Mouse (Mus musculus) lung, postnatal 14 days (tissue): ENCODE measurements at regions not wholly inside any gene's neighbourhood (a gene's known extent, or its start where the extent isn't known, plus 50 kb on each side); places are given as distances from the start of the nearest gene placed in this dataset.

Experiments used
- DNase-seq: peaks from one replicate; pipeline ENCODE4 v3.0.0; 2021

DNA sequence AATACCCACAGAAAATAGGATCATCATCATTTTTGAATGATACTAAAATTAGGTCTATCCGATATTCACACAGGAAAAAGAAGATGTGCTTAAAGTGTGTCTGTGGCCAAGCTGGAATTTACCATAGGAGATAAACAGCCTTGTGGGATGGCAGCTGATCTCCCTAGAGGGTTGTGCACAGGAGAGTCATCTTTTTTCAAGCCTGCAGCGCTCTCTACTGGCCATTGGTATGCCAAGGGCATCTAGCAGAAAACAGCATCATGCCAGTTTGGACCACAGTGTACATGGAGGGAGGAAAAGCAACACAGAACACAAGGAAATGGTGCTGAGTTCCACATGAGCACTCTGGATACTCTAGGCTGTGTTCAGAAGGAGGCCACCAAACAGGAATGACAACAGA, 74.1 kb upstream of the Diaph3 start:
- peak; percentile 74 for DNase-seq

DNA sequence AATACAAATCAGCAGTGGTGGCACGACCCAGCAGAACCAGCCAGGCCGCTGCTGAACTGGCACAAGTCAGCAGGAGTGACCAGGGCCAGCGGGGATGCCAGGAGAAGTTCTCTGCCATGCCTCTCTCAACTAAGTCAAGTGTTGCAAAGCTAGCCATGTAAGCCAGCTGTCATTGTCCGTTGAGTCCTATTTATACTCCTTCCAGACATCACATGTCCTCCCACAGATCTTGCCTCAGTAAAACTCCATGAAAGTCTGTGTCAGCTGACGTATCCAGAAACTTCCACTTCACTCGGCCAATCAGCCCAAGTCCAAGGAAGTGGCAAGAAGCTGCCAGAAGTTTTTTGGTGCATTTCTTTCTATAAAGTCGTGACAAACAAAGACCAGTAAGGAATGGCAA, 76.0 kb upstream of the Diaph3 start:
- DNase-seq: no peak

DNA sequence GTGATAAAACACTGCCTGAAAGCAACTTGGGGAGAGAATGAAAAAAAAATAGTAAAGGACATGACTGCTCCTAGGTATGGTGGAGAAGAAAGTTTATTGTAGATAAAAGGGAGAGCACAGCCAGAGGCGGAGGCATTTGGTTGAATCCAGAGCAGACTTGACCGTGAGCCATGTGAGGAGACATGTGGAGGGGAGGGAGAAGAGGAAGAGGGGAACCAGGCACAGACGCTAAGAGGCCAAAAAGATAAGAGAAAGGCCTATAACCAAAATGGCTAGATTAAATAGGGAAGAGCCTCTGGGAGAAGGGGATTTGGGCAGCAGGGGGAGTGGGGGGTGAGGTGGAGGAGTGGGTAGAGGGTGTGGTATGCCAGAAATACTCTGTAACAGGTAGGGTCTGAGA, 78.9 kb upstream of the Diaph3 start:
- DNase-seq: no peak

DNA sequence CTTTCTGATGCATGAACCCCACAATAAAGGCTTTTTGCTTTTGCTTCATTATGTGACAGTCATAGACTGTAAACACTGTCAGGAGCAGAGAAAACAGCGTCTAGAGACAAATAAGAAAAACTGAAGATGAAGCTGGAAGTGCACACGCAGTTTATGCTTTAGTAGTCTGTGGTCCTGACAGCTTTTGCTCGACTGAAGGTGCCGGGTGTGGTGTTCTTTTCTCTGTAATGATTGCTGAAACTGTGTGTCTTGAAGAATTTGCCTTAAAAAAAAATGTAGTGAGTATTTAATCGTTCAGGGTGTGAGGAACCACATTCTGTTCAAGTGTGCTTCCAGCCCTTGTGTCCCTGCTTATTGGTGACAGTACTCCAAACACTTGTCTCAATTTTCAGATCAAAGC, 83.8 kb upstream of the Diaph3 start:
- DNase-seq: no peak

DNA sequence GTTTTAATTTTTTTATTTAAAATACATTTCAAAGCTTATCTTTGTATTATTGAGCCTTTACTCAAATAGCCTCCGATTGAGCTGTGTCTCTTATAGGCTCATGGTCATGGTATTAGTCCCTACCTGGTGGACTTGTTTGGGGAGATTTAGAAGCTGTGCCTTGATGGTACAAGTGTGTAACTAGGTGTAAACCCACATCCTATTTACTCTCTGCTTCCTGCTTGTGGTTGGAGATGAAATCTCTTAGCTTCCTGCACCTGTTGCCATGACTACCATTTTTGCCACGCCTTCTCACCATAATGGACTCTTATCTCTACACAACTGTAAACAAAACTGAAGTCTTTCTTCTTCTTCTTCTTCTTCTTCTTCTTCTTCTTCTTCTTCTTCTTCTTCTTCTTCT, 108.2 kb upstream of the Diaph3 start:
- no peak for DNase-seq

DNA sequence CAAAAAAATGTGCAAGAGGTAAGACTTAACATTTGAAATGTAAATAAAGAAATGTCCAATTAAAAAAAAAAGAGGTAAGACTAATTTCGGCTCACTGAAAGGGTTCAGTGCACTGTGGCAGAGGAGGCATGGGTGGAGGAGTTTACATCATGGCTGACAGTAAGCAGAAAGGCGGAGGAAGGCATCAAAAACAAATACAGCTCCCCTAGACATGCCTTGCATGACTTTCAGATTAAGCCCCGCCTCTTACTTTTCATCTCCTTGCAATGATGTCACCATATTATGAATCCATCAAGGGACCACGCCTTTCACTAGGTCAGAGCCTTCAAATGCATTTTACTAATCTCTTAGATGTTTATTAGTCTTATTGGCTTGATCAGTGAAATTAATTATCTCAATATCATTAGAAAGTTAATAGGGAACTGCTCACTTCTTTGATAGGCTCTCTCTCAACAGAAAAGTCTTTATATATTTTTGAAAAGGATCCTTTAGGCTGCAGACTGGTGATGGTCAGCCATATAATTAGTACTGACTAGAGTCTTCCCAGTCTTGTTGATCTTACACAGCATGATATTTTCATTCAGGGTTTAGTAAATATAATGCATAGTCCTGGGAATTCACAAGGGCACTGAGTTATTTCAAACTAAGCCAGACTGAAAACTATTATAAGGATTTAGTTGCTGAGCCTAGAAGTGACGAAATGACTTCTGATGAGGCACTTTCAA, 114.6 kb upstream of the Diaph3 start:
- DNase-seq: no peak

DNA sequence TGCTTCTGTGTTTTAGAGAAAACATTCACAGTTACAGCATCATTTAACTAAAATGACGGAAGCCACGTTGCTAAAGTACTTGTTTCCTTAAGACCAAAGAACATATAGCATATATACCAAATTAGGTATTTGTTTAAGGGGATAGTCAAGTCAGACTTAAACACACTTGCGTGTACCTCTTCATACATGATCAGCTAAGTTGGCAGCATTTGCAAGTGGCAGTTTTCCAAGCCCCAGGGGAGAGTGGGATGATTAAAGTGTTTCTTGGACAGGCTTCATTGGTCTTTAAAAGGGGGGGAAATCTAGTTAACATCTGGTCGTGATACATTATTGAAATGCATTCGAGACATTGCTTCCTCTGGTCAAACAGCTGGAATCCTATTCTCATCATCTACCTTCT, 120.7 kb upstream of the Diaph3 start:
- DNase-seq: no peak

DNA sequence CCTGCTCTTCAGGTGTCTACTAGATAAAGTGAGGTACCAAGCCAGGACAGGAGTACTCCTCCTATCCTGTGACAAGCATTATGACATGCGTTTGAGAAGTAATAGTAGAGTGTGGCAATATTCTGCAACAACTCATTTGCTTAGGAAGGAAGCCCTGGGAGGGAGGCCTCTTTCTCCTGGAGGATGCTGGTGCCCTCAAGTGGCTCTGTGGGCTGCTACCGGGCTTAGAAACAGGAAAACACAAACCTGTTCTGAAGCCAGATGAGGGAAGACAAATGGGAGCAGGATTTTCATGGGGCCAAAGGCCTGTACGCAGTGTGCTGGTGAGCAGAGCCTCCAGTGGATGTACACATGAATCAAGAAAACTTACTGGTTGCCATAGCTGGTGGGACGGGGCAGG, 123.8 kb upstream of the Diaph3 start:
- no peak for DNase-seq

DNA sequence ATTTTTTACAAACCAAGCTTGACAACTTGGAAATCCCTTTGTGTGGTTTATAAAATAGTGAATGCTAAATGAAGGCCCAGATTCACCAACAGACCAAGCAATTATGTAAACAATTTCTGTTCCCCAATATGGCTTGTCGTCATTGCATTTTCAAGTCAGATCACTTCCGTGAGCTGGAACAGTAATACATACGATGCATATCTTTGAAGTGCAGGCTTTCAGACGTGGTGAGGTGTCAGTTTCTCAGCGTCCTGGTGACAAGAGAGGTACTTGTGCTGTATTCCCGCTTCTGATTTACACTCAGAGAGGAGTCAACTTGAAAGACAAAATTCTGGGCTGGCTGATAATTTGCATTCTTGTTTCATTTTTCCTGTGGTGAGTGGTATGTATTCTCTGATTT, 125.3 kb upstream of the Diaph3 start:
- no peak for DNase-seq

DNA sequence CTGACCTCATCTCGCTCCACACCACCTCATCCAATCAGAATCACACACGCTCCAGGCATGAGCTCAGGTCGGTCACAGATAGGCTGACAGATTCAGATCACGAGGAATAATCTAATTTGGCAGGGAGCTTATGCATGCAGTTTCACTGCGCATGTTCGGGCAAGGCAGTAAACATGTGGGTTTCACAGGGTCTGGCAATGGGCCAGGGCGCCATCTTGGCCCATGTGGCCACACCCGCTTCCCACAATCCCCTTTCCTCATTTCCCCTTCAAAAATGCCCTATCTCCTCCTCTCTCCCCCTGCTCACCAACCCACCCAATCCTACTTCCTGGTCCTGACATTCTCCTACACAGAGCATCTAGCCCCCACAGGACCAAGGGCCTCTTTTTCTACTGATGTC, 127.2 kb upstream of the Tdrd3 start:
- peak; percentile 3 for DNase-seq

DNA sequence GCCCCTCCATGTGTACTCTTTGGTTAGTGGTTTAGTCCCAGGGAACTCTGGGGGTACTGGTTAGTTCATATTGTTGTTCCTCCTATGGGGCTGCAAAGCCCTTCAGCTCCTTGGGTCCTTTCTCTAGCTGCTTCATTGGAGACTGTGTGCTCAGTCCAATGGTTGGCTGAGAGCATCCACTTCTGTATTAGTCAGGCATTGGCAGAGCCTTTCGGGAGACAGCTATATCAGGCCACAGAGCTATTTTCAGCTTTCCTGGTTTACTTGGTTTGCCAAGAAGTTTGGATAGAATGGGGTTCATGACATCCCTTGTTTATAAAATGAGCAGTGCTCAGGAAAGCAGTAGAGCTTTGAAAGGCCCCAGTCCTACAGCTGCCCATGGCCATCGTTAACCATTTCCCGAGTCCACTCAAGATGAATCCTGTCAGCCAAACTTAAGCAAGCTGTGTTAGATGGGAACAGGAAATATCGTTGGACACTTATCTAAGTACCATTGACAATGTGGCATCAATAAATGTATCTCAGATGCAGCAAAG, 126.7 kb upstream of the Tdrd3 start:
- no peak for DNase-seq

DNA sequence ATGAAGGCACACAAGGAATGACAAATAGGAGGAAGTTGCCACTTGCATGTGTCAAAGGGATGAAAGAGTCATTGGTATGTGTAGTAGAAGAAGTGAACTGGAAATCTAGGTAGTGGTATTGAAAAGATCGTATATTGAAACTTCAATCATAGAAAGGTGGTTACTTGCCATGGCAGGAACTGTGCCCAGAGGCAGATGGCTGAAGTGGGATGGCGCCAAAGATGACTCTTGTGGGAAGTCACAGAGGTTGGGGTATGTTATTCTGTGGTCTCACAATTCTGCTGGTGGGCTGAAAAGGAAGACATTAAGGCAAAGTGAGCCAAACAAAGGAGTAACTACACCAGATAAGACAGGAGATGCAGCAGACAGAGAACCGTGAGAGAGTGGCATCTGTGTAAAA, 121.2 kb upstream of the Tdrd3 start:
- no peak for DNase-seq

DNA sequence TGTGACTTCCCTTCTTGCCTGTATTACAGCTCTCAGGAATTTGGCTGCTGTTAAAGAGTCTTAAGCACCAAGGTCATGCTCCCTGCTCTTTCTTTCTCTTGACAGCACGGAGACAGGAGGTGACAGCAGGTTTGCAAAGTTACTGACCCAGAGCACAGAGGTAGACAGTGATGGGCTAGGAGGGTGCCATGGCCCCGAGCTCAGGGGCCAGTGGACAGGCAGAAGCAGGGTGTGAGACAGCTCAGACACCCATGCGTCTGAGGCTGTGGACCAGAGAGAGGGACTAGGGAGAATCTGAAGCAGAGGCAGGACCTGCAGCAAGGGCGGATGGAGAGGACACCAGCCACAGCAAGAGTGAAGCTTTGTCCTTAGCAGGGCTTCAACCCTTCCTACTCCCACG, 119.3 kb upstream of the Tdrd3 start:
- no peak for DNase-seq

DNA sequence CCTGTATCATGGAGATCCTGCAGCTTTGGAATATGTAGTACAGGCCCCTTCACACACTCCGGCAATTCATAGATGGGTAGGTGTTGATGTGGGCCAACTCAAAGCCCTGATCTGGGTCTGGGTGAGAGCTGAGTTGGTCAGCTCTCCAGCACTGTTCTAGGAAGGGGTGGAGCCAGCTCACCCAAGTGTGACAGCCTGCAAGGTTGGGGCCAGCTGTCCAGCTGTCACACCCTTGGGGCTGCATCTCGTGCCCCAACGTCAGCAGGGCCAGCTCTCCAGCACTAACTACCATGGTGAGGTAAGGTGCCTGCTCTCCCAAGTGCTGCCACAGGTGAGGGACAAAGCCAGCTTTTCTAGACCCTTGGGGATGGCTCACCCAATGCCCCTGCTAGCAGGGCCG, 115.6 kb upstream of the Tdrd3 start:
- DNase-seq: no peak

DNA sequence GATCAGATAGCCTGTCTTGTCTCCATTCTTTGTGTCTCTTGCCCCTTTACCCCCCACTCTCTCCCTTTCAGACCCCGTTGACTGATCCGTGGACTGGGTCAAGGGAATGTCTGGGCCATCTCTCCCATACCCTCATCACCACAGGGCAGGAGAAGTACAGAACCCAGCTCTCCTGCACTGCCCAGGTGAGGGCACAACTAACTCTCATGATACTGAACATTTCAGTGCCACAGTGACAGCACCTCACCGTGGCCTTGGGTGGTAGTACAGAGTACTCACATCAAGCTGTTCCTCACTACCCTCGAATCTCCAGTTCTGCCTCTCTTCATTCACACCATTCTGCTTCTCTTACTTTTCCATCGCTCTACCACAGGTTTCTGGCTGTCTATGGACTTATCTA, 114.9 kb upstream of the Tdrd3 start:
- no peak for DNase-seq

DNA sequence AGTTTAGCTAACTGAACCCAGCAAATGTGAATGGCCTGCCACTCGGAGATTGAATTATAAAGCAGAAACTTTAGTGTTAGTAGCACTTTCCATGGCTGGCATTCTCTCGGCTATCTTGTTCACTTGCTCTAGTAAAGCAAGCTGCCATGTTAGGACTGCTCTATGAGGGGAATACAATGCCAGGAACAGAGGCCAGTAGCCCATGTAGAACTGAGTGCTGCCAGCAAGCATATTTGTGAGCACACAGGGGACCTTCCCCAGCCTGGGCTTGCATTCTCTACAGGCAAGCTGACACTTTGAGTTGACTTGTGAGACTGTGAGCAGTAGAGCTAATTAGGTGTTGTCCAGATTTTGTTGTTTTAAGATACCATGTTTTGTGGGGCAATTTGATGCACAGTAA, 111.0 kb upstream of the Tdrd3 start:
- DNase-seq: no peak

DNA sequence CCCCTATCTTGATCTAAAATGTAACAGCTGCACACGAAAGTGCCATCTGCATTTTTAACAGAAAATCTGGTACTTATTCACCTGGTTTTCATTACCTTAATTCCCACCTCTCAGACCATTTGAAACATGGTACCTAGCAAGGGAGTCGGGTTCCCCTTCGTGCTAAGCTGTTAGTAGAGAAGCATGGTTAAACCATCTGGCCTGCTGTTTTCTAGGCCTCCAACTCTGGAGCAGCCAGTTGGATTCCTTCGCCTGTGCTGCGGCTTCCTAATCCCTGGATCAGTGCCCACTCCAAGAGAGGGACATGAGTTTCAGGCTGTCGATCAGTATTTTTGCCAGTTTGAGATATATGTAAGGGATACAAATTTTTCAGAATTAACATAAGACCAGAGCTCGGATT, 110.4 kb upstream of the Tdrd3 start:
- no peak for DNase-seq

DNA sequence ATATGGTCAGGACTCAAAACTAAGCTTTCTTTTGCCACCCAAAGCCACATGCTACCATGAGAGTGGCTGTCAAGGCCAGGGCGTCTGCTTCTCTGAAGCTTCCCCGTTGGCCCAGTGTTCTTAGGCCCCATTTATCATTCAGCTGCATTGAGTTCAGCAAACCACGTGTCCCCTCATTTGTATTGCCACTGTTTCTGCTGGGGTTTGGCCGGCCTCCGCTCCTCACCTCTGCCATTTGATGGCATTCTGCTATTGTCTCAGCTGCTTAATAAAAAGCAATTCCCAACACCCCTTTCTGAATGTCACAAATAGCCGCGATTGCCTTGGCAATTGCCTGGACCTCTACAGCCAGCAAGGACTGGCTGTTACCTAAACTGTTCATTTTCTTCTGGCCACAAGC, 108.4 kb upstream of the Tdrd3 start:
- DNase-seq: no peak

DNA sequence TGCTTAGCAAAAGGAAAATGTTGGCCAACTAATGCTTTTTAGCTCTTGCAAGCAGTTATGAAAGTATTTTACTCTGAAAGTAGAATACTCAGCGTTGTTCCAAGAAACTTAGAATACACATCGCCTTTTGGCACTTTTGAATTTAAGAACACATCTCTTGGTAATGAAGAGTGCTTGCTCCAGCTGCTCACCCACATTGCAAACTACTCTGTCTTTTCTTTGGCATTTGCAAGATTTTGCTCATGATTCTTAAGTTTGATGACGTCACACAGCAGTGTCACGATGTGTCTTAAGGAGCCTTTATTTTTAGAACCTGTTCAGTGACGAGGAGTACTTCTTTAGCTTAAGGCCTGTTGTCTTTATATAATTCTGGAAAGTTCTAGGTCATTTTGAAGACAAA, 104.1 kb upstream of the Tdrd3 start:
- no peak for DNase-seq

DNA sequence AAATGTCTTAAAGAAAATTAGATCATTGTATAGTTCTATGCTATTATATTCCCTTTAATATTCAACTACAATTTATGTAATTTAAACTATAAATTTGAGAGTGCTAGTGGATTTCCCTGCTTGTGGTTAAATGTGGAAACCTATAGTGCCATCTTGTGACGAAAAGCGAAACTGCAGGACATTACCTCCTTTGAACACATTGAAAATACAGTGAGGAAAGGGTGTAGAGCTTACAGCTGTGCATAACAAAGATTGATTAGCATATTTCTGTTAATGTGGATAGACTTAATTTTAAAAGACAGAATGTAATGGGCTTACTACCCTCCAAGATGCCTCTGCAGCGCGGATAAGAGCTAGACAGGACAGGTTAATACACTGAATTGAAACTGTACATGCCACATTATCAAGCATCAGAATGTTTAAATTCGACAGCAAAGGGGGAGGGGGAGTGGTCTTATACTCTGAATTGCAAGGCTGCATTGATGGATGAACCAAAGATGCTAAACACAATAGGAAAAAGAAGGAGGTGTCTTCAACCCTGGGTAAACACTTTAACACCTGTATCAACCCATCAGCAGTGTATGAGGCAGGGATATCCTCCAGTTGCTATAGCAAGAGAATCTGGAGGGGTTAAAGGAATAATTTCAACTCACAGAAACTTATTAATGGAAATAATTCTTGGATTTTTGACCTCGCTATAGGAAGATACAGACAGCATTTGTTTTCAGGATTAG, 101.3 kb upstream of the Tdrd3 start:
- DNase-seq: peak; percentile 74

DNA sequence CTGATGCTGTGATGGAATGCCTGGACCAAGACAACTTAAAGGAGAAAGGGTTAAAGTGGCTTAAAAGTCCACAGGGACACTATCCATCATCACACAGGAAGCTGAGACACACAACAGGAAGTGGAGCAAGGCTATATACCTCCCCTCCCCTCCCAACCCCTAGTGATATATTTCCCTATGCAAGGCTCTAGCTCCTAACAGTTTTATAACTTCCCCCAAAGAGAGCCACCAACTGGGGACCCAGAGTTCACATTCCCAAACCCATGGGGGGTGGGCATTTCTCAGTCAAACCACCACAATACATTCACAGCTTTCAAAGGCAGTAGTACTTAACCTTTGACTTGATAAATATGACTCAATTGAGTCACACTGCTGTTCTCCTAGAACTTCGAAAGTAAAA, 88.6 kb upstream of the Tdrd3 start:
- no peak for DNase-seq

DNA sequence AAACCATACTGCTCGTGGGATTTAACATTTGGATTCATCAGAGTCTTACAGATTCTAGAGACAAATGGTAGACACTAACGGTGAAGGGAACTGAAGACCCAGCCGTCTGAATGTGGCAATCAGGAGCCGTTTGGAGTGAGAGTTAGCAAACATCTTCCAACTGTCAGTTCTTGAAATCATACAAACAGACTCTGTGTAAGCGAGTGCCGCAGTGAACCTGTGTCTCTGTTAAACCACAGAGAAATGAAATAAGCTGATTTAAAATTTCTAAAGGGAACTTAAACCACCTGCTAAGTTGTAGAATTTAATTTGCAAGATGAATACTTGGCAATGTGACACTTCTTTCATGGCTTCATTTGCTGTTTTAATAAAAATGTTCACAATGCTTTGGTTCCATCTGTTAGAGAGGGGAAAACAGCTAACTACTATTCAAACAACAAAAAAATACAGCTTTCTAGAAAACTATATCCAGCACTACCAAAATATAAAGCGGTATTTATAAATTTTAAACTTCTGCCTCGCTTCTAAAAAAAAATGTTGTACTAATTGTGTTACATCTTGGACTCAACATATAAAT, 78.4 kb upstream of the Tdrd3 start:
- DNase-seq: no peak

DNA sequence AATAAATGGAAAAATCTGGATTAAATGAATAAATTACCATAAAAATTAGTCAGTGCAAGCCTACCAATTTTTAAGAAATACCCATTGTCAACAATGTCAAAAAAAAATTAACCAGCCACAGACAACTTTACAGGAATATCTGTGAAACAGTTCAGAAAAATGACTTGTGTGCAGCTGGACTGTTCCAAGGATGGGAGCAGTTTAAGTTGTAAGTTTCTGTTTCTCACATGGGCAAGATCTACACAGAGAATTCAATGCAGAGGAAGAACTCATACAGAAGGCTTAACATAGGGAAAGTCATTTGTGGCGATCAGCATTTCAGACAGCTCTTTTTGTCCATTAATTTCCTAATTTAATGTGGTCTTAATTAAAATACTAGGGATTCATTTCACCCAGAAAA, 71.9 kb upstream of the Tdrd3 start:
- DNase-seq: no peak

DNA sequence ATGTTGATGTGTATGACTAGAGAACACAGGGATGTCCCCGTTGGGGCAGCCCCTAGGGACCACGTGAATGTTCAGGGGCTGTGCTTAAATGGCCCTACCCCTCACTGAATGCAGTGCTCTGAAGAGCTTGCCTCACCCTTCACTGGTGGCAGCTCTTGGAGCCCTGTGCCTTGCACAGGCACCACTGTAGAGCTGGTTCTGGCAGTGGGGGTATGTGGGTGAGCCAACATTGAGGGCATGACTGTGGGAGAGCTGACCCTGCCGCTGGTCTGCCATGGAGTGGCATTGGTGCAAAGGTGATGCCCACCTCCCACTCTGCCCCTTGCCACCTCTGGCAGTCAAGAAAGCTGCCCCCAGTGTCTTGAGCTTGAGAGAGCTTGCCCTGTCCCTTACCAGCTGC, 69.6 kb upstream of the Tdrd3 start:
- no peak for DNase-seq
